Mouse (Mus musculus) kidney, postnatal 14 days (tissue): ENCODE results near the gene Olfr792.

Experiments used
- DNase-seq: peaks from one replicate; pipeline ENCODE4 v3.0.0; 2022; ENCODE audit warnings: mixed read lengths

The Olfr792 gene

GRCm38 (mm10) chr10:129538862-129539261 lies at the start of gene Olfr792:
Gene Olfr792, plus strand, starts transcription at chr10:129539162.
- no peak for DNase-seq

- no peak for DNase-seq
Observed at GRCm38 (mm10) chr10:129490101-129490500, 48.9 kb upstream of the Olfr792 start.

GRCm38 (mm10) chr10:129498192-129498591 lies 40.8 kb upstream of the Olfr792 start, which contains the start of gene Olfr790:
Gene Olfr790, plus strand, starts transcription at chr10:129498492.
- no peak for DNase-seq

- DNase-seq, result no peak
Observed at GRCm38 (mm10) chr10:129521492-129521891, 17.5 kb upstream of the Olfr792 start, which contains the start of gene Olfr791. Gene Olfr791, plus strand, starts transcription at chr10:129521792.

GRCm38 (mm10) chr10:129549354-129549753 lies 10.4 kb downstream of the Olfr792 start:
- DNase-seq, result peak; percentile 4

- no peak for DNase-seq
Observed at GRCm38 (mm10) chr10:129567355-129567754, 28.4 kb downstream of the Olfr792 start, which contains the start of gene Olfr794. Gene Olfr794, plus strand, starts transcription at chr10:129567655.

- no peak for DNase-seq
Observed at GRCm38 (mm10) chr10:129577066-129577465, 38.1 kb downstream of the Olfr792 start.
